Mouse (Mus musculus): ENCODE results near the gene Sell. TPM values are rescaled to one million over a fixed set of nuclear protein-coding genes. Genes with fewer than 3 reads are reported as not detected.

The Sell gene
- total RNA-seq, 1 experiment from 2014 or later, result 1,314 TPM

DNA sequence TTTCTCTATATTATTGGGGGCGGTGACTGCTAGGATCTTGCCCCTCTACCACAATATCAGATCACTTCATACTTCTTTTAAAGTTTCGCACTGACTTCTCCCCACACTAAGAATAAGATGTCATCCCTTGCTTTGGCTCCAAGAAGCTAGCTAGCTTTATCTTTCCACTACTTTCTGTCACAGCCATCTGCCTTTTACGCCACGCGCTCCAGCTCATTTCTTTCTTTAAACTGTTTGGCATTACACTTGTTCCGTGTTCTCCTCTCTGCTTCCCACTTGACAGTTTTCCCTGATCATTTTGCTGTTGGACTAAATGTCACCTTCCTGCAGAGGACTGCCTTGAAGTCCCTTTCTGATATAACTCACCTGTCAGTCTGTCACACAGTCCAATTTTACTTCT lies 56.1 kb downstream of the Sell start:
- no peak for ATAC-seq (ENCODE audit: extremely low read depth, insufficient number of reproducible peaks, low FRiP score, poor library complexity, severe bottlenecking)

DNA sequence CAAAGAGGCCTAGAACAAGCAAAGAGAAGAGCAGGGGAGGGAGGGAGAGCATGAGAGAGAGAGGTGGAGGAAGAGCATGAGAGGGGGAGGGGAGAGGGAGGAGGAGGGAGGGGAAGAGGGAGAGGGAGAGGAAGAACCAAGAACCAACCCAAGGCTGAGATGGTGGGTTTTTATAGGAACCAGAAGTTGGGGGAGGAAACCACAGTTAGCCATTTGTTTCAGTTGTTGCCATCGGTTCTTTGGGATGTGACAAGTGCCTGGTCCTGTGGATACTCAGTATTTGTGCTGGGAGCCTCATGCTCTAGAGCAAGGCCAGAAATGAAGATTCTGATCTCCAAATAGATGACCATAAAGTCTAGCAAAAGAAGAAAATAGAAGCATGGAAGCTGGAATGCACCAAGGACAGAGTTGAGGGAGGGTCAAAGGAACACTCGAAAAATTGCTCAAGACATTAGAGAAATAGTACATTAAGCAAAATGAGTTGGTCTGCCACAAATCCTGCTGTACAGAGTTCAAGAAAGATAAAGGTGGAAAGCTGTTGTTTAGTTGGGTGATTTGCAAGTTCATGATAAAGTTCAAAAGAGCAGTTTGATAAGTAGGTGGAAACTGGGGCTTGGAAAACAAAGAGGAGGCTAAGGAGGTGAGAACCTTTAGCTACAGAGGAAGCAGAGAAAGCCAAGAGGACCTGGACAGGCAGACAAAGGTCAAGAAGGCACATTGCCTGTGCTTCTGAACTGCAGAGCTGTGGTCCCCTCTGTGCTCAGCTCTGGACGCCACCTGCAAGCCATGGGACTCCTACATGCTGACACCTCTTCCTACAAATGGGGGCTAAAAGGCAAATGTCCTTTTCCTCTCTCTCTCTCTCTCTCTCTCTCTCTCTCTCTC lies 58.4 kb downstream of the Sell start:
- ATAC-seq (ENCODE audit: extremely low read depth, insufficient number of reproducible peaks, low FRiP score, poor library complexity, severe bottlenecking), result no peak

DNA sequence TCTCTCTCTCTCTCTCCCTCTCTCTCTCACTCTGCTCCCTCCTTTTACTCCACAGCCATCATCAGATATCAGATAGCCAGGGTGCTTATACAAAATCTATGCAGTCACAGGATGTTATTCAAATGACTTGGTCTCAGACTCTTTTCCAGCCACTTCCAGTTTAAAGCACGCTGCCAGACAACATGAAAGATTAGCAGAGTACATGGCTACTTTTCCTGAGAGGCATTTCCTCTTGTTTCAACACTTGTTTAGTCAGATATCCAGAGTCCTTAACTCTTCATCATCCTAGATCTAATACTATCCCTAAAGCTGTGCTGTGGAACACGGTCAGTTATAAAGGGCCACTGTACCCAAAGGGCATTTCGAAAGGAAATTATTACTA lies 59.0 kb downstream of the Sell start:
- no peak for ATAC-seq (ENCODE audit: extremely low read depth, insufficient number of reproducible peaks, low FRiP score, poor library complexity, severe bottlenecking)

DNA sequence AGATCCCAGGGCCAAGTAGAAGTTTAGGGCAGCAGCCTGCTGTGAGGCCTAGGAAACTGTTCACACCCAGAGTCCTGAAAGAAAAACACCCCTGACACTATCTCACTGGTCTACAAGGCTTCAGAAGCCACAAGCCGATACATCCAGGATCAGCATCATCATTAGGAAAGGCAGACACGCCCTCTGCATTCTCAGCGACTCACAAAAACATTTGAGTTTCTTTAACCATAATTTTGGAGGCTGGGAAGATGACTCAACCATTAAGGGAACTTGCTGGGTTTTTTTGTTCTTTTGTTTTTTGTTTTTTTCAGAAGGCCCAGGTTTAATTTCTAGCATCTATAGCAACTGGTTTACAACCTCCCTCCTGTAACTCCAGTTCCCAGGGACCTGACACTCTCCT lies 62.1 kb downstream of the Sell start:
- ATAC-seq (ENCODE audit: extremely low read depth, insufficient number of reproducible peaks, low FRiP score, poor library complexity, severe bottlenecking), result no peak

DNA sequence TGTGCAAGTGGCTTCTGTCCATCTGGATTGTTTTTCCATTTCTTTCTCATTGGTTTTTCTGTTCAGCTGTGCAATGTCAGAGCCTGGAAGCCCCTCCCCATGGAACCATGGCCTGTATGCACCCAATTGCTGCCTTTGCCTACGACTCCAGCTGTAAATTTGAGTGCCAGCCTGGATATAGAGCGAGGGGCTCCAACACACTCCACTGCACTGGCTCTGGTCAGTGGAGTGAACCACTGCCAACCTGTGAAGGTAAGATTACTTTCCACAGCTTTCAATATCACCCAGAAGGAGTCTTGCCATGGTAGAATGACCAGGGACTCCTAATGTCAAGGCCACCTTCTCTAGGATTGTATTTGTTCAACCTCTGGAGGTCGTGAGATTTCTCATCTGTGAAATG lies 68.2 kb downstream of the Sell start:
- no peak for ATAC-seq (ENCODE audit: extremely low read depth, insufficient number of reproducible peaks, low FRiP score, poor library complexity, severe bottlenecking)

DNA sequence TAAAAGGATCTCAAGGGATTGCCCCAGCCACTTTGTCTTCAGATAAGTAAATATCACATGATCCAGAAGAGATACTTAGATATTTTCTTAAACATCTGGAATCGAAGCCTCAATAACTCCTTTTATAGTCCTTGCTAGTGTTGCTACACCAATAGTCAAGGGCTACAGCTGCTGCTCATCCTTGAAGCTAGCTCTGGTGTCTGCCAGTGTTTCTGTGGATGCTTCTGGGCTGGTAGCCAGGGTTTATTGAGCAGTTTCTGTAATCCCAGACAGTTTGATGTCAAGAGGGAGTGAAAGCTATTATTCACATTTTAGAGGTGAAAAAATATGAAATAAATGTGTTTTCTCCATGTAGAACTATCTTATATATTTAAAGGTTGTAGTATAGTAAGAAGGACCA lies 70.8 kb downstream of the Sell start:
- ATAC-seq (ENCODE audit: extremely low read depth, insufficient number of reproducible peaks, low FRiP score, poor library complexity, severe bottlenecking), result no peak

Other genes with a start within 250 kb of the Sell start
- 39.1 and 41.1 TPM in 2 replicates for gene Scyl3, start 132.9 kb upstream of the Sell start, total RNA-seq (2017)
- 5.0 and 7.7 TPM in 2 replicates for gene BC055324, start 67.2 kb upstream of the Sell start, total RNA-seq (2017)
- 14.5 and 14.7 TPM in 2 replicates for gene Mettl18, start 67.1 kb upstream of the Sell start, total RNA-seq (2017)
- gene Sele, start 13.7 kb upstream of the Sell start, total RNA-seq (2017), result 0.37 and 0.70 TPM in 2 replicates
- 9.2 and 10.0 TPM in 2 replicates for gene Selp, start 53.3 kb downstream of the Sell start, total RNA-seq (2017)
- gene F5, start 89.9 kb downstream of the Sell start, total RNA-seq (2017), result 23.7 and 25.5 TPM in 2 replicates
- gene Slc19a2, start 187.1 kb downstream of the Sell start, total RNA-seq (2017), result 3.7 and 8.1 TPM in 2 replicates
- gene Ccdc181, start 213.6 kb downstream of the Sell start, total RNA-seq (2017), result 10.2 and 11.3 TPM in 2 replicates
- gene Nme7, start 242.1 kb downstream of the Sell start, total RNA-seq (2017), result 21.6 and 23.9 TPM in 2 replicates
- 21.0 and 31.7 TPM in 2 replicates for gene Blzf1, start 245.5 kb downstream of the Sell start, total RNA-seq (2017)

All from neutrophil, adult 5-6 weeks (primary cell).